Mouse (Mus musculus) liver, embryonic 16.5 days (tissue): ENCODE data around the gene Coq8a. TPM values are rescaled to one million over a fixed set of nuclear protein-coding genes. Genes with fewer than 3 reads are reported as not detected.

ENCODE experiments used
- ATAC-seq: fragments of 200-750 bp; cut with Nextera tagmentation; 2 replicates; pipeline ENCODE4 v1.8.0; 2017; ENCODE audit warnings: low read depth, mild to moderate bottlenecking, moderate number of reproducible peaks, moderate library complexity
- H3K27ac ChIP-seq: fragments of 300-500 bp; sonication (generic); 2 replicates; pipeline ENCODE4 v1.5.1; 2014; ENCODE audit warnings: mild to moderate bottlenecking, low read length
- H3K27me3 ChIP-seq: fragments of 300-500 bp; sonication (generic); 2 replicates; pipeline ENCODE4 v1.6.1; 2014; ENCODE audit warnings: low read depth, low read length, mixed read lengths; ENCODE audit not compliant: control insufficient read depth, insufficient read depth
- H3K36me3 ChIP-seq: fragments of 300-500 bp; sonication (generic); 2 replicates; pipeline ENCODE4 v1.6.1; 2014; ENCODE audit warnings: mild to moderate bottlenecking; ENCODE audit not compliant: control insufficient read depth, insufficient read depth
- H3K4me1 ChIP-seq: fragments of 300-500 bp; sonication (generic); 2 replicates; pipeline ENCODE4 v1.6.1; 2014; ENCODE audit warnings: low read depth, low read length, mixed read lengths; ENCODE audit not compliant: control insufficient read depth
- H3K4me2 ChIP-seq: fragments of 300-500 bp; sonication (generic); 2 replicates; pipeline ENCODE4 v1.6.1; 2014; ENCODE audit warnings: low read depth, low read length, mixed read lengths
- H3K4me3 ChIP-seq: fragments of 300-500 bp; sonication (generic); 2 replicates; pipeline ENCODE4 v1.5.1; 2014; ENCODE audit warnings: low read depth, mild to moderate bottlenecking, low read length
- H3K9ac ChIP-seq: fragments of 300-500 bp; sonication (generic); 2 replicates; pipeline ENCODE4 v1.6.1; 2014; ENCODE audit warnings: low read depth, low read length
- H3K9me3 ChIP-seq: fragments of 300-500 bp; sonication (generic); replicated peaks from 2 replicates; pipeline ENCODE4 v1.6.1; 2016; ENCODE audit warnings: low read length; ENCODE audit not compliant: control insufficient read depth
- WGBS: fragments of 180-500 bp; shearing (Covaris S2); extraction: QIAGEN DNeasy Blood & Tissue Kit; methylation state at CpG from one replicate; pipeline ENCODE4 v1.1.7; 2014; ENCODE audit not compliant: insufficient replicate concordance; 5-methylcytosine and 5-hydroxymethylcytosine counted together
- polyA plus RNA-seq: library from polyadenylated mRNA; unstranded; fragments of >200 nt; fragmentation: Nextera tagmentation; extraction: Ambion mirVana; gene quantifications from 2 replicates; pipeline ENCODE4 v1.2.1, GENCODE M21; 2015

The Coq8a gene
- polyA plus RNA-seq, 1 experiment from 2014 or later, result 43.7 TPM

- Histone ChIP-seq H3K27ac (peak overlapping the region; percentile 87), H3K36me3 (no peaks in the 10 kb centered on the region), H3K4me1 (peaks cover 17% of the 10 kb centered on the region), H3K4me3 (peak overlapping the region; percentile 69), H3K27me3 (no peaks in the 10 kb centered on the region), H3K4me2 (peak overlapping the region; percentile 79), H3K9ac (no peak overlapping the region), H3K9me3 (no peaks in the 10 kb centered on the region)
- ATAC-seq, result no peak
- WGBS, result 73% methylated on average over 3 of the region's 3 CpGs
Observed at GRCm38 (mm10) chr1:180226766-180227165, 27.4 kb upstream of the Coq8a start.

- Histone ChIP-seq H3K27ac (peak overlapping the region; percentile 87), H3K9ac (peak overlapping the region; percentile 63), H3K4me1 (peaks cover 17% of the 10 kb centered on the region), H3K4me2 (peak overlapping the region; percentile 79), H3K27me3 (no peaks in the 10 kb centered on the region), H3K9me3 (no peaks in the 10 kb centered on the region), H3K4me3 (peak overlapping the region; percentile 69), H3K36me3 (no peaks in the 10 kb centered on the region)
- peak; percentile 77 for ATAC-seq
- WGBS, result 6% methylated on average over 12 of the region's 12 CpGs
Observed at GRCm38 (mm10) chr1:180226221-180226713, 26.9 kb upstream of the Coq8a start.

GRCm38 (mm10) chr1:180225500-180226220 is 26.3 kb upstream of the Coq8a start:
- ATAC-seq, result peak; percentile 94
- peak overlapping the region; percentile 87 for H3K27ac ChIP-seq
- H3K4me1 ChIP-seq, result peaks cover 17% of the 10 kb centered on the region
- H3K9me3 ChIP-seq, result no peaks in the 10 kb centered on the region
- no peaks in the 10 kb centered on the region for H3K27me3 ChIP-seq
- H3K4me2 ChIP-seq, result peak overlapping the region; percentile 79
- H3K4me3 ChIP-seq, result peak overlapping the region; percentile 69
- WGBS, result 11% methylated on average over 21 of the region's 21 CpGs
- peak overlapping the region; percentile 63 for H3K9ac ChIP-seq
- no peaks in the 10 kb centered on the region for H3K36me3 ChIP-seq

- H3K27ac ChIP-seq, result peak overlapping the region; percentile 30; the same call in 1 of the 2 replicates
- H3K4me2 ChIP-seq, result no peak overlapping the region
- H3K9me3 ChIP-seq, result no peaks in the 10 kb centered on the region
- no peaks in the 10 kb centered on the region for H3K27me3 ChIP-seq
- H3K4me3 ChIP-seq, result no peak overlapping the region
- H3K9ac ChIP-seq, result no peak overlapping the region
- 47% methylated on average over 1 of the region's 1 CpGs for WGBS
- no peak for ATAC-seq
- H3K4me1 ChIP-seq, result peaks cover 16% of the 10 kb centered on the region
- no peaks in the 10 kb centered on the region for H3K36me3 ChIP-seq
Observed at GRCm38 (mm10) chr1:180222007-180222406, 22.6 kb upstream of the Coq8a start.

- Histone ChIP-seq H3K36me3 (no peaks in the 10 kb centered on the region), H3K9ac (no peak overlapping the region), H3K4me3 (no peak overlapping the region), H3K27me3 (no peaks in the 10 kb centered on the region), H3K4me1 (peaks cover 7% of the 10 kb centered on the region), H3K4me2 (no peak overlapping the region), H3K9me3 (no peaks in the 10 kb centered on the region), H3K27ac (no peak overlapping the region)
- 80% methylated on average over 19 of the region's 19 CpGs for WGBS
- ATAC-seq, result no peak
Observed at GRCm38 (mm10) chr1:180220791-180221542, 21.6 kb upstream of the Coq8a start.

- no peaks in the 10 kb centered on the region; the same call in 1 of the 2 replicates for H3K4me1 ChIP-seq
- peak overlapping the region; percentile 73 for H3K27ac ChIP-seq
- no peak overlapping the region for H3K4me2 ChIP-seq
- H3K36me3 ChIP-seq, result no peaks in the 10 kb centered on the region
- WGBS, result 45% methylated on average over 5 of the region's 5 CpGs
- H3K27me3 ChIP-seq, result no peaks in the 10 kb centered on the region
- H3K9ac ChIP-seq, result no peak overlapping the region
- ATAC-seq, result peak; percentile 82
- no peaks in the 10 kb centered on the region for H3K9me3 ChIP-seq
- H3K4me3 ChIP-seq, result no peak overlapping the region
Observed at GRCm38 (mm10) chr1:180216541-180217276, 17.3 kb upstream of the Coq8a start.

GRCm38 (mm10) chr1:180215044-180215443 is 15.6 kb upstream of the Coq8a start:
- Histone ChIP-seq H3K27me3 (no peaks in the 10 kb centered on the region), H3K4me1 (no peaks in the 10 kb centered on the region; the same call in 1 of the 2 replicates), H3K9me3 (no peaks in the 10 kb centered on the region), H3K9ac (no peak overlapping the region), H3K4me3 (no peak overlapping the region), H3K36me3 (no peaks in the 10 kb centered on the region), H3K27ac (no peak overlapping the region), H3K4me2 (no peak overlapping the region)
- peak; percentile 71 for ATAC-seq
- 15% methylated on average over 4 of the region's 4 CpGs for WGBS

- Histone ChIP-seq H3K4me1 (no peaks in the 10 kb centered on the region; the same call in 1 of the 2 replicates), H3K9ac (no peak overlapping the region), H3K4me3 (no peak overlapping the region), H3K4me2 (no peak overlapping the region), H3K9me3 (no peaks in the 10 kb centered on the region), H3K27ac (no peak overlapping the region), H3K27me3 (no peaks in the 10 kb centered on the region), H3K36me3 (no peaks in the 10 kb centered on the region)
- ATAC-seq, result no peak
- WGBS, result 39% methylated on average over 5 of the region's 5 CpGs
Observed at GRCm38 (mm10) chr1:180212911-180213310, 13.5 kb upstream of the Coq8a start.
